Mouse (Mus musculus) embryonic facial prominence, embryonic 12.5 days (tissue): ENCODE measurements at regions not wholly inside any gene's neighbourhood (a gene's known extent, or its start where the extent isn't known, plus 50 kb on each side); places are given as distances from the start of the nearest gene placed in this dataset.

Experiments used
- ATAC-seq: fragments of 200-750 bp; cut with Nextera tagmentation; 2 replicates; pipeline ENCODE4 v1.8.0; 2017; ENCODE audit not compliant: insufficient number of reproducible peaks, insufficient read depth, low FRiP score, low TSS enrichment
- H3K27ac ChIP-seq: fragments of 300-500 bp; sonication (generic); 2 replicates; pipeline ENCODE4 v1.5.1; 2016; ENCODE audit warnings: mild to moderate bottlenecking
- H3K27me3 ChIP-seq: fragments of 300-500 bp; sonication (generic); 2 replicates; pipeline ENCODE4 v1.6.1; 2016; ENCODE audit warnings: mild to moderate bottlenecking, moderate library complexity
- H3K36me3 ChIP-seq: fragments of 300-500 bp; sonication (generic); 2 replicates; pipeline ENCODE4 v1.6.1; 2016; ENCODE audit warnings: mild to moderate bottlenecking
- H3K4me1 ChIP-seq: fragments of 300-500 bp; sonication (generic); 2 replicates; pipeline ENCODE4 v1.6.1; 2016
- H3K4me2 ChIP-seq: fragments of 300-500 bp; sonication (generic); replicated peaks from 2 replicates; pipeline ENCODE4 v1.6.1; 2016; ENCODE audit warnings: mild to moderate bottlenecking, moderate library complexity
- H3K4me3 ChIP-seq: fragments of 300-500 bp; sonication (generic); 2 replicates; pipeline ENCODE4 v1.5.1; 2016; ENCODE audit warnings: mild to moderate bottlenecking
- H3K9ac ChIP-seq: fragments of 300-500 bp; sonication (generic); 2 replicates; pipeline ENCODE4 v1.6.1; 2016; ENCODE audit warnings: mild to moderate bottlenecking, moderate library complexity
- H3K9me3 ChIP-seq: fragments of 300-500 bp; sonication (generic); 2 replicates; pipeline ENCODE4 v1.6.1; 2016; ENCODE audit warnings: mild to moderate bottlenecking, moderate library complexity
- WGBS: fragments of 180-500 bp; shearing (Covaris S2); methylation state at CpG from one replicate; pipeline ENCODE4 v1.1.7; 2016; 5-methylcytosine and 5-hydroxymethylcytosine counted together

DNA sequence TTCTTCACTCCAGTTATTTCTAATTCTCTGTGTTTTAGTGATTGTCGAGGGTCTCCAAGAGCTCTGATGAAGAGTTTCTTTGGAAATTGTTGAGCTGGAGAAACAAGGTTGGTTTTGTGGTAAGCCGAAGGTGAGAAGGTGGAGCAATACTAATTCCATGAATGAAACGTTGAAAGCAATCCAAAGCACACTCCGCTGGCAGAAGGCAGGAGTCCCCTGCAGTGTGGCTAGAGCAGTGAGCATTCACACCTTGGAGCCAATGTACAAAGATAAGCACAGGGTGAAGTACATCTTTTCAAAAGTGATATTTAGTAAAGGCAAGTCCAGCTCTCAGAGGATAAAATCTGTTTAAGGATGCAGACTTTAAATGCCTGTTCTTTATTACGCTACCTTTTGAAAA, 208.2 kb upstream of the Far2 start:
- no peak overlapping the region for H3K4me2 ChIP-seq
- H3K9me3 ChIP-seq = no peaks in the 10 kb centered on the region
- no peak overlapping the region for H3K27ac ChIP-seq
- no peaks in the 10 kb centered on the region for H3K36me3 ChIP-seq
- no peak for ATAC-seq
- no peaks in the 10 kb centered on the region for H3K27me3 ChIP-seq
- H3K4me3 ChIP-seq = no peak overlapping the region
- no peak overlapping the region for H3K9ac ChIP-seq
- no peaks in the 10 kb centered on the region for H3K4me1 ChIP-seq
- 74% methylated on average over 5 of the region's 5 CpGs for WGBS

DNA sequence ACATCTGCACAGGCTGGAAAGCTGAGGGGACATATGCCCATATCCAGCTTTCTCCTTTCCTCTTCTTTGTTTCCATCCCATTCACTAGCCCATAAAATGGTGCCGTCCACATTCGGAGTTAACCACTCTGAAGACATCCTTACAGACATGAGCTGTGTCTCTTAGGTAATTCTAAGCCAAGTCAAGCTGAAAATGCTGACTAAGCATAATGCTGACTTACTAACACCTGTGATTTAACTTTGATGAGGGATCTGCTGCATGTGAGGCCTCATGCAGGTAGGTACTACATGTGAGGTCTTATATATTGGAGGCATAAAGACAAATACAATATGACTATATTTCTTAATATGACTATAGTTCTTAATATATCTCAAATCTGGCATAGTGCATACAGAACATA, 197.1 kb upstream of the Far2 start:
- Histone ChIP-seq H3K36me3 (no peaks in the 10 kb centered on the region), H3K4me1 (no peaks in the 10 kb centered on the region), H3K9me3 (no peaks in the 10 kb centered on the region), H3K27ac (no peak overlapping the region), H3K9ac (no peak overlapping the region), H3K4me2 (no peak overlapping the region), H3K4me3 (no peak overlapping the region), H3K27me3 (no peaks in the 10 kb centered on the region)
- ATAC-seq = no peak
- WGBS = 90% methylated on average over 2 of the region's 2 CpGs

DNA sequence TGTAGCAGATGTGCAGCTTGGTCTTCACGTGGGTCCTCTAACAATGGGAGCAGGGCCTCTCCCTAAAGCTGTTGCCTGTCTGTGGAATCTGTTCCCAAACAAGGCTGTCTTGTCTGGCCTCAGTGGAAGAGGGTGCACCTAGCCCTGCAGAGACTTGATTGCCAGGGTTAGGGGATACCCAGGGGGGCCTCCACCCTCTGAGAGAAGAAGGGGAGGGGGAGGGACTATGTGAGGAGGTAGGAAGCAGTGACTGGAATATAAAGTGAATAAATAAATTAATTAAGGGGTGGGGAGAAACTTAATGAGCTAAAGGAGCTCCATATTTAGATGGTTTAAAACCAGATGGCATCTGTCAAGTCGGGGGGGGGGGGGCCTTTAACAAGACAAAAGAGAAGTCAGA, 185.9 kb upstream of the Far2 start:
- 54% methylated on average over 2 of the region's 2 CpGs for WGBS
- H3K9me3 ChIP-seq = no peaks in the 10 kb centered on the region
- no peak for ATAC-seq
- no peaks in the 10 kb centered on the region for H3K36me3 ChIP-seq
- H3K4me1 ChIP-seq = no peaks in the 10 kb centered on the region
- H3K4me3 ChIP-seq = no peak overlapping the region
- H3K9ac ChIP-seq = no peak overlapping the region
- H3K27me3 ChIP-seq = no peaks in the 10 kb centered on the region
- H3K4me2 ChIP-seq = no peak overlapping the region
- no peak overlapping the region for H3K27ac ChIP-seq

DNA sequence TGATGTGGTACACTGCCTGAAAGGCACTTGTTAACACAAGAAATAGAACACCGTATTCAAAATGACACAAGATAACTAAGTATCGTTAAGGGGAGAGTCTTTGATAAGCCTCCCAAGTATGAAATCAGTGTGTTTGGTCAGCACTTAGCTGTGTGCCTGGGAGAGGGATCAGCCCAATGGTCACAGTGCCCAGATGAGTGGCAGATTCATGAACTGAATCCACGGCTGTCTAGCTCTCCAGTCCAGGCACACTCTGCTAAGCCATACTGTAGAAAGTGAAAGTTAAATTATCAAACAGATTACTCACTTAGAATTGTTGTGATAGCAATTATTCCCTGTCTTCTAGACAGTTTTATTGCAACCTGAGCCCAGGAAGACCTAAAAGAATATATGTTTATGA, 176.0 kb upstream of the Far2 start:
- ATAC-seq = no peak
- 74% methylated on average over 3 of the region's 3 CpGs for WGBS
- no peaks in the 10 kb centered on the region for H3K36me3 ChIP-seq

DNA sequence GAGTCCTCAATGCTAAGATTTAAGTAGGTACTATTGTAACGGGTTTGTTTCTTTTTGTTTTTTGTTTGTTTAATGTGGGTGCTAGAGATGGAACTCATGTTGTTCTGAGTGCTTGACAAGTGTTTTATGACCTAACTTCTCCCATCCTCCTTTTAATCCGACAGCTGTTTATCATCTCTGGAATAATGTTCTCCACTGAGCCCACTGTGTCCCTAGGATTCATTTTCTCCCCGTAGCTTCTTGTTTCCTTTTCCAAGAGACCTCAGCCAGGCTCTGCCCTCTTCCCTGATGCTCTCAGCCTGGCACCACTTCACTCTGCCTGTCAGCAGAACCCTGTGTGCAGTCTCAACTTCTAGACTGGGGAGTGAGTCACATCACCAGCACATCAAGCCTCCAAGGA, 173.9 kb upstream of the Far2 start:
- Histone ChIP-seq H3K4me2 (no peak overlapping the region), H3K27ac (no peak overlapping the region), H3K36me3 (no peaks in the 10 kb centered on the region), H3K4me3 (no peak overlapping the region), H3K4me1 (no peaks in the 10 kb centered on the region), H3K9me3 (no peaks in the 10 kb centered on the region), H3K9ac (no peak overlapping the region), H3K27me3 (no peaks in the 10 kb centered on the region)
- no peak for ATAC-seq
- 70% methylated on average over 3 of the region's 3 CpGs for WGBS

More for the DNA sequence above, 176.0 kb upstream of the Far2 start:
- H3K27me3 ChIP-seq = no peaks in the 10 kb centered on the region
- H3K9me3 ChIP-seq = no peaks in the 10 kb centered on the region
- no peak overlapping the region for H3K4me2 ChIP-seq
- H3K27ac ChIP-seq = no peak overlapping the region
- no peak overlapping the region for H3K9ac ChIP-seq
- no peaks in the 10 kb centered on the region for H3K4me1 ChIP-seq
- H3K4me3 ChIP-seq = no peak overlapping the region

DNA sequence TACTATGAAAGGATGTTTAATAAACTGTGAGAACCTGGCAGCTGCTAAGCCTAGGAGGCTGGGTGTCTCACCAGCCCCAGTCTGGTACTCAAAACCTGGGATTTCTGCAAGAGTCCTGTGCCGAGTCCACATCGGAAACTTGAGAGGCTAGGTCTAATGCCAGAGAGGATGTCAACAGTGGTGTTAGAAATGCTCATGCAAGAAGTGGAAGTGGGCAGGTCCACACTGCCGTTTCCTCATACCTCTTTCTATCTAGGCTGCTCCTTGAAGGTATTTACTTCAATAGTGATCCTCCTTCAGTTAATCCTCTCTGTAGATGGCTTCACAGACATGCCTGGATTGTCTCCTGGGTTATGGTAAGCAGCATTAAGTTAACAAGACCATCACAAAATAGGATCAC, 168.6 kb upstream of the Far2 start:
- Histone ChIP-seq H3K4me3 (no peak overlapping the region), H3K9me3 (no peaks in the 10 kb centered on the region), H3K4me2 (no peak overlapping the region), H3K9ac (no peak overlapping the region), H3K27me3 (no peaks in the 10 kb centered on the region), H3K4me1 (no peaks in the 10 kb centered on the region), H3K36me3 (no peaks in the 10 kb centered on the region), H3K27ac (no peak overlapping the region)
- ATAC-seq = no peak
- 87% methylated on average over 3 of the region's 3 CpGs for WGBS

DNA sequence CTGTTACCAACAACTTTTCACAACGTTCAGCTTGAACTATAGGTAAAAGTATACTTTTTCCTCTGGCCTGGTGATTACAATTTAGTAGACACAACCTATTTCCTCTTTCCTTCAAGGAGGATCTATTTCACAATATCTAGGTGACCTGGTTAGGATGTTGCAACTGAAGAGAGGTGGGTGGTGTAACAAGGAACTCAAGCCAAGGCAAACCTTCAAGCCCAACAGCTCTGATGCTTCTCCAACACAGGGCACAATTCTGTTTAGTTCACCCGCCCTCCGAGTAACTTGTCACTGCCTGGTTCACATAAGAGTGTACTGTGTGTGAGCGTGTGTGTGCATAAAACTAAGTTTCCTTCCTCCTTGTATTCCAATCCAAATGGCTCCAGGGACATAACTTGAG, 161.2 kb upstream of the Far2 start:
- ATAC-seq = no peak
- 88% methylated on average over 4 of the region's 4 CpGs for WGBS

DNA sequence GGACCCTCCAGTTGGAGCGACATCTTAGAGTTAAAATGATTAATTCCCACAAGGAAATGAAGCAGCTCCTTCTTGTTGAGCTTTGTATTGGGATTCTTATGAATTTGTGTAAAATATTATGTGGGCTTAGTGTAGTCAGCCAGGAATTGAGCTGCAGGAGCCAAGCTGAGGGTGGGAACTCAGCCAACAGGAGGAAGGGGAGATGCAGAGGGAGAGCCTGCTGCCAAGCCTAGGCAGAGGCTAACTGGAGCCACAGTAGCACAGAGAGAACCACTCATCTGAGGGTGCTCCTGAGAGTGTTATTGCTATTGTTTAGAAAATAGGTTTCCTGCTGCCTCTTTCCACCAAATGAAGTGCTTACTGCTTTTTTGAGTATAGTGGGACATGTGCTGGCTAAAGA, 127.4 kb upstream of the Far2 start:
- Histone ChIP-seq H3K9me3 (no peaks in the 10 kb centered on the region), H3K4me1 (no peaks in the 10 kb centered on the region), H3K27ac (no peak overlapping the region), H3K4me2 (no peak overlapping the region), H3K4me3 (no peak overlapping the region), H3K27me3 (no peaks in the 10 kb centered on the region), H3K36me3 (no peaks in the 10 kb centered on the region), H3K9ac (no peak overlapping the region)
- no peak for ATAC-seq
- 75% methylated on average over 1 of the region's 1 CpGs for WGBS

More for the DNA sequence above, 161.2 kb upstream of the Far2 start:
- Histone ChIP-seq H3K4me3 (no peak overlapping the region), H3K9ac (no peak overlapping the region), H3K27me3 (no peaks in the 10 kb centered on the region), H3K4me1 (no peaks in the 10 kb centered on the region), H3K4me2 (no peak overlapping the region), H3K9me3 (peaks cover 5% of the 10 kb centered on the region; the same call in 1 of the 2 replicates), H3K36me3 (no peaks in the 10 kb centered on the region), H3K27ac (no peak overlapping the region)

DNA sequence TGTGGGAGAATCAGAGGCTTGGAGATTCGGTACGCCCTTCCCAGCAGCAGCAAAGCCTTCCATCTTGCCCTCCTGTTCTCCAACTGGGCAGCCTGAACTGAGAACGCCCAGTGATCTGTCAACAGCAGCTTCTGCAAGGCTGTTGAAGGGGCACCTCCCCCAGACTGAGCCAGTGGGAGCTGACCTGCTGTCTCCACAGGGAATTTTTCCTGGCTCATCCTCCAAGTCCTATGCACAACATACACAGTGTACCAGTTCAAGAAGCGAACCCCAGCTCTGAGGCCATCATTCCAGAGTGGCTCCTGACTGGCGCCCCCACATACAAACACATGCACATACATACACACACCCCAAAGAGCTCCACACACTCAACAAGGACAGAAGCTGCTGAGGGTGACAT, 126.0 kb upstream of the Far2 start:
- 75% methylated on average over 5 of the region's 5 CpGs for WGBS
- Histone ChIP-seq H3K36me3 (no peaks in the 10 kb centered on the region), H3K27ac (no peak overlapping the region), H3K9ac (no peak overlapping the region), H3K4me2 (no peak overlapping the region), H3K27me3 (no peaks in the 10 kb centered on the region), H3K9me3 (no peaks in the 10 kb centered on the region), H3K4me3 (no peak overlapping the region), H3K4me1 (no peaks in the 10 kb centered on the region)
- no peak for ATAC-seq

DNA sequence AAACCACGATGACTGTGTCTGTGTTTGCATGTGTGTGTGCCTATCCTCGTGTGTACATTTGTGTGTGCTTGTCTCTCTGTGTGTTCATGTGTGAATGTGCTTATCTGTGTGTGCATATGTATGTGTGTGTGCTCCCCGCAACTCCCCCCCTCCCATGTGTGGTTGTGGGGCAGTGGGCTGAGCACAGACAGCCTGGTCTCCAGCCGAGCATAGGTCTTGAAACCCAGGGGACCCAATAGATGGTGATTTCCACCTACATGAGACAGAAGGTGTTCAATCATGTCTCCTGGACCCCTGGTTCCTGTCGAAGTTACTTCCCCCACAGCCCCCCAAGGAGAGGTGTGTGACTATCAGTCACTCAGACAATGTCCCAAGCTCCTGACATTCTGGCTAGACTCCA, 124.6 kb upstream of the Far2 start:
- 82% methylated on average over 5 of the region's 5 CpGs for WGBS
- Histone ChIP-seq H3K27me3 (no peaks in the 10 kb centered on the region), H3K4me1 (no peaks in the 10 kb centered on the region), H3K4me3 (no peak overlapping the region), H3K9me3 (no peaks in the 10 kb centered on the region), H3K27ac (no peak overlapping the region), H3K9ac (no peak overlapping the region), H3K36me3 (no peaks in the 10 kb centered on the region), H3K4me2 (no peak overlapping the region)
- no peak for ATAC-seq

DNA sequence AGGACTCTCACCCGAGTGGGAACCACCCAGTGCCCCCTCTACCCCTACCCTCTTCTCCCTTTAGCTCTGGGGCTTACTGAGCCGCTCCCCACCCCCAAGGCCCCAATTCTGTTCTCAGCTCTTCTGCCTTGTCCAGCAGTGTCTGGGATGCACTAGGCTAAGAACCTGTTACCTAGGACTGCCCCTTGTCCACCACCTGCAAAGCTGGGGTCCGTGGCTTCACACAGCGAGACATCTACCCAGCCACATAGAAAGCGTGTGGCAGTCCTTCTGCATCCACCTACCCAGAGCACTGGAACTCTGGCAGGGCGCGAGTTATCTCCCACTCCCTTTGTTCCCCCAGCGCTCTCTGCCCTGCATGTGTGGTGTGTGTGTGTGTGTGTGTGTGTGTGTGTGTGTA, 123.8 kb upstream of the Far2 start:
- 92% methylated on average over 8 of the region's 8 CpGs for WGBS

DNA sequence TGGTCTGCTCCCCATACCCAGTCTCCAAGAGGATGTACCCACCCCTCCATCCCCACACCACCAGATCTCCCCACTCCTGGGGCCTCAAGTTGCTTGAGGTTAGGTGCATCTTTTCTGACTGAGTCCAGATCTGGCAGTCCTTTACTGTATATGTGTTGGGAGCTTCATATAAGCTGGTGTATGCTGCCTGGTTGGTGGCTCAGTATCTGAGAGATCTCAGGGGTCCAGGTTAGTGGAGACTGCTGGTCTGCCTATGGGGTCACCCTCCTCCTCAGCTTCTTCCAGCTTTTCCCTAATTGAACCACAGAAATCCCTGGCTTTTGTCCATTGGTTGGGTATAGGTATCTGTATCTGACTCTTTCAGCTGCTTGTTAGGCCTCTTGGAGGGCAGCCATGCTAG, 118.1 kb upstream of the Far2 start:
- no peak overlapping the region for H3K9ac ChIP-seq
- H3K4me2 ChIP-seq = no peak overlapping the region
- H3K9me3 ChIP-seq = no peaks in the 10 kb centered on the region
- no peaks in the 10 kb centered on the region for H3K27me3 ChIP-seq
- ATAC-seq = no peak
- H3K4me3 ChIP-seq = no peak overlapping the region
- H3K4me1 ChIP-seq = no peaks in the 10 kb centered on the region
- H3K36me3 ChIP-seq = no peaks in the 10 kb centered on the region
- H3K27ac ChIP-seq = no peak overlapping the region

More for the DNA sequence above, 123.8 kb upstream of the Far2 start:
- no peaks in the 10 kb centered on the region for H3K4me1 ChIP-seq
- no peak overlapping the region for H3K27ac ChIP-seq
- no peaks in the 10 kb centered on the region for H3K36me3 ChIP-seq
- no peaks in the 10 kb centered on the region for H3K27me3 ChIP-seq
- no peak overlapping the region for H3K9ac ChIP-seq
- no peak overlapping the region for H3K4me3 ChIP-seq
- no peak for ATAC-seq
- H3K4me2 ChIP-seq = no peak overlapping the region
- no peaks in the 10 kb centered on the region for H3K9me3 ChIP-seq

DNA sequence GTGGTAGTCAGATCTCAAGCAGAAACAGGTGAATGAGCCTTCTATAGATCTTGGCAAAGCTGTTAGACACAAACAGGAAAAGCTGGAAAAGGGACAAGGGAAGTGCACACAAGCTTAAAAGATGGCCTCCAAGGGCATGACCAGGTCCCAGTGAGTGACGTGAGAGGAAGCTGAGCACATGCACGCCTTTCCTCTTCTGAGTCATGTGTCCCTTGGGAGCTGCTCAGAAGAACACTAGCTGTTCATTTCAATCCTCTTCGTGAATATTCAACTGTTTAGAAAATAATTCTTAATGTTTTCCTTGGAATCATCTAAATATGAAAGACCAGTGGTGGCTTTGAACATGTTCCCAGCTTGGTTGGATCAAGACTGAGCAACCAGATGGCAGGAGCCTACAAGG, 103.0 kb upstream of the Far2 start:
- WGBS = 64% methylated on average over 3 of the region's 3 CpGs
- Histone ChIP-seq H3K36me3 (no peaks in the 10 kb centered on the region), H3K27me3 (no peaks in the 10 kb centered on the region), H3K4me1 (no peaks in the 10 kb centered on the region), H3K9me3 (no peaks in the 10 kb centered on the region), H3K9ac (no peak overlapping the region), H3K27ac (no peak overlapping the region), H3K4me3 (no peak overlapping the region), H3K4me2 (no peak overlapping the region)
- ATAC-seq = no peak
